Mouse (Mus musculus) heart, embryonic 12.5 days (tissue): ENCODE results near the gene Gprc5c. TPM values are rescaled to one million over a fixed set of nuclear protein-coding genes. Genes with fewer than 3 reads are reported as not detected.

Experiments
- ATAC-seq: fragments of 200-750 bp; cut with Nextera tagmentation; 2 replicates; pipeline ENCODE4 v1.8.0; 2017; ENCODE audit warnings: moderate TSS enrichment, moderate library complexity; ENCODE audit not compliant: insufficient number of reproducible peaks, low FRiP score
- H3K27ac ChIP-seq: fragments of 300-500 bp; sonication (generic); 2 replicates; pipeline ENCODE4 v1.5.1; 2016; ENCODE audit warnings: mild to moderate bottlenecking, moderate library complexity; ENCODE audit not compliant: poor library complexity, severe bottlenecking
- H3K27me3 ChIP-seq: fragments of 300-500 bp; sonication (generic); replicated peaks from 2 replicates; pipeline ENCODE4 v1.6.1; 2016; ENCODE audit warnings: mild to moderate bottlenecking, moderate library complexity
- H3K36me3 ChIP-seq: fragments of 300-500 bp; sonication (generic); 2 replicates; pipeline ENCODE4 v1.6.1; 2016; ENCODE audit warnings: mild to moderate bottlenecking, moderate library complexity
- H3K4me1 ChIP-seq: fragments of 300-500 bp; sonication (generic); replicated peaks from 2 replicates; pipeline ENCODE4 v1.6.1; 2016; ENCODE audit warnings: mild to moderate bottlenecking
- H3K4me2 ChIP-seq: fragments of 300-500 bp; sonication (generic); 2 replicates; pipeline ENCODE4 v1.6.1; 2016; ENCODE audit warnings: mild to moderate bottlenecking, moderate library complexity
- H3K4me3 ChIP-seq: fragments of 300-500 bp; sonication (generic); 2 replicates; pipeline ENCODE4 v1.5.1; 2016; ENCODE audit warnings: mild to moderate bottlenecking
- H3K9ac ChIP-seq: fragments of 300-500 bp; sonication (generic); 2 replicates; pipeline ENCODE4 v1.6.1; 2016; ENCODE audit warnings: mild to moderate bottlenecking, moderate library complexity
- H3K9me3 ChIP-seq: fragments of 300-500 bp; sonication (generic); replicated peaks from 2 replicates; pipeline ENCODE4 v1.6.1; 2016; ENCODE audit warnings: mild to moderate bottlenecking, moderate library complexity
- WGBS: fragments of 180-500 bp; shearing (Covaris S2); methylation state at CpG from one replicate; pipeline ENCODE4 v1.1.7; 2016; 5-methylcytosine and 5-hydroxymethylcytosine counted together
- polyA plus RNA-seq: library from polyadenylated mRNA; unstranded; fragments of >200 nt; fragmentation: Nextera tagmentation; extraction: Ambion mirVana; gene quantifications from 2 replicates; pipeline ENCODE4 v1.2.1, GENCODE M21; 2016

Gene Gprc5c
- polyA plus RNA-seq, 1 experiment from 2014 or later: 26.6 TPM

- ATAC-seq: peak; percentile 74
- Histone ChIP-seq H3K4me1 (peaks cover 18% of the 10 kb centered on the region), H3K27ac (peak overlapping the region; percentile 91), H3K27me3 (no peaks in the 10 kb centered on the region), H3K9me3 (peaks cover 6% of the 10 kb centered on the region; the same call in 1 of the 2 replicates), H3K36me3 (no peaks in the 10 kb centered on the region), H3K4me2 (peak overlapping the region; percentile 37), H3K9ac (peak overlapping the region; percentile 47; the same call in 1 of the 2 replicates), H3K4me3 (no peak overlapping the region)
- WGBS: 5% methylated on average over 8 of the region's 8 CpGs
Measured at GRCm38 (mm10) chr11:114843818-114844463, 7.0 kb upstream of the Gprc5c start.

DNA sequence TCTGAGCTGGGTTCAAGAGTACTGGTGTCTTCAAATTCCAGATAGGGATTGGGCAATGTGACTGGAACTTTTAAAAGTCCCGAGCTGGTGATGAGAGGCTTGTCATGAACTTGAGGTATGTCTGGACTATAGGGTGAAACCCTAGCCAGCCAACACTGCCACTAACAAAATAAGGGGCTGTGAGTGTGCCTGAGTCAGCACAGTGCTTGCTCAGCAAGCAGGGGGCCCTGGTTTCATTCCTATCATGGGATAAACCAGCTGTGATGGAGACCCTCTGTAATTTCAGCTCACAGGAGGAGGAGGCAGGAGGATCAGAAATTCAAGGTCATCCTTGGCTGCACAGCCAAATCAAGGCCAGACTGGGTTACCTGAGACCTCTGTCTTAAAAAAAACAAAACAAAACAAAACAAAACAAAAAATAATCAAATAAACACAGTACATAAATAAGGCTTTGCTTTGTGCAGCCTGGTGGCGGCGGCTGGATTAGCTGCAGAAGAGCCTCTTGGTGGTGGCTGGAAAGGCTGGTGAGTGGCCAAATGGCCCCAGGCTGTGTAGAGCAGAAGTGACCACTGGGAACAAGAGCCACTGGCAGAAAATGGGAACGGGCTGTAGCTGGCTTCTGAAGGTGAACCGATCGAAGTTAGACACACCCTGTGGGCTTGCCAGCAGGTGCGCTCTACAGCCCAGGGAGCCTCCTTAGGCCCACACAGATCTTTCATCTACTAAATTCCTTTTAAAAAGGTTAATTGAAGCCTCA lies 6.3 kb upstream of the Gprc5c start:
- H3K4me1 ChIP-seq: peaks cover 20% of the 10 kb centered on the region
- 68% methylated on average over 7 of the region's 7 CpGs for WGBS
- peak overlapping the region; percentile 91 for H3K27ac ChIP-seq
- no peak for ATAC-seq
- peak overlapping the region; percentile 47; the same call in 1 of the 2 replicates for H3K9ac ChIP-seq
- peaks cover 6% of the 10 kb centered on the region; the same call in 1 of the 2 replicates for H3K9me3 ChIP-seq
- H3K4me2 ChIP-seq: peak overlapping the region; percentile 37
- H3K27me3 ChIP-seq: no peaks in the 10 kb centered on the region
- H3K36me3 ChIP-seq: no peaks in the 10 kb centered on the region
- H3K4me3 ChIP-seq: no peak overlapping the region

GRCm38 (mm10) chr11:114846336-114846735 lies 4.6 kb upstream of the Gprc5c start:
- no peak overlapping the region for H3K4me3 ChIP-seq
- H3K9ac ChIP-seq: no peak overlapping the region
- WGBS: 76% methylated on average over 4 of the region's 4 CpGs
- H3K4me2 ChIP-seq: no peak overlapping the region
- H3K36me3 ChIP-seq: no peaks in the 10 kb centered on the region
- no peak overlapping the region for H3K27ac ChIP-seq
- peaks cover 2% of the 10 kb centered on the region; the same call in 1 of the 2 replicates for H3K9me3 ChIP-seq
- ATAC-seq: no peak
- peaks cover 26% of the 10 kb centered on the region for H3K4me1 ChIP-seq
- no peaks in the 10 kb centered on the region for H3K27me3 ChIP-seq

GRCm38 (mm10) chr11:114847008-114847407 lies 3.9 kb upstream of the Gprc5c start:
- Histone ChIP-seq H3K36me3 (no peaks in the 10 kb centered on the region), H3K27me3 (no peaks in the 10 kb centered on the region), H3K9ac (no peak overlapping the region), H3K4me2 (no peak overlapping the region), H3K4me3 (no peak overlapping the region), H3K27ac (no peak overlapping the region), H3K9me3 (no peaks in the 10 kb centered on the region), H3K4me1 (peaks cover 26% of the 10 kb centered on the region)
- WGBS: 84% methylated on average over 5 of the region's 5 CpGs
- no peak for ATAC-seq

- Histone ChIP-seq H3K4me2 (no peak overlapping the region), H3K9ac (no peak overlapping the region), H3K27me3 (no peaks in the 10 kb centered on the region), H3K36me3 (no peaks in the 10 kb centered on the region), H3K9me3 (no peaks in the 10 kb centered on the region), H3K4me1 (peaks cover 24% of the 10 kb centered on the region), H3K27ac (no peak overlapping the region), H3K4me3 (no peak overlapping the region)
- 19% methylated on average over 2 of the region's 2 CpGs for WGBS
- no peak for ATAC-seq
Measured at GRCm38 (mm10) chr11:114849572-114849971, 1.4 kb upstream of the Gprc5c start.

DNA sequence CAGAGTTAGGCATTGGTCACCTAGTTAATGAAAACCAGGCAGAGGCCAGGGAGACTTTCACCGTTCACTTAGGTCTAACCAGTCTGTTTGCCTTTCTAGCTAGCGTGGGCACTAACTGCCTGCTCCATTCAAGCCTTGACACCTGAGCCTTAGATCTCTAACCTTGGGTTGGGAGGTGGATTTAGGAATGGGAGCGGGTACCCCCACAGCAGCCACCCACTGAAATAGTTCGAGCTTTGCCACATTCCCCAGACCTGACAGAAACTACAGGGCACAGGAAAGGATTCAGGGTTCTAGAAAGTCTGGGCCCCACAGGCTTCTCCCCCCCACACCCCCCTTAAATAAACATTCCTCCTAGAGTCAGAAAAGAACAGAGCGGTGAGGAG lies 893 bp upstream of the Gprc5c start:
- H3K9ac ChIP-seq: 0 out of 2 replicates have a peak overlapping the region, but pooled peaks have one; percentile 88
- peaks cover 19% of the 10 kb centered on the region for H3K4me1 ChIP-seq
- peak overlapping the region; percentile 92 for H3K4me2 ChIP-seq
- ATAC-seq: no peak
- H3K27ac ChIP-seq: no peak overlapping the region
- peak overlapping the region; percentile 74 for H3K4me3 ChIP-seq
- no peaks in the 10 kb centered on the region for H3K9me3 ChIP-seq
- no peaks in the 10 kb centered on the region for H3K27me3 ChIP-seq
- WGBS: 37% methylated on average over 5 of the region's 5 CpGs
- no peaks in the 10 kb centered on the region for H3K36me3 ChIP-seq

DNA sequence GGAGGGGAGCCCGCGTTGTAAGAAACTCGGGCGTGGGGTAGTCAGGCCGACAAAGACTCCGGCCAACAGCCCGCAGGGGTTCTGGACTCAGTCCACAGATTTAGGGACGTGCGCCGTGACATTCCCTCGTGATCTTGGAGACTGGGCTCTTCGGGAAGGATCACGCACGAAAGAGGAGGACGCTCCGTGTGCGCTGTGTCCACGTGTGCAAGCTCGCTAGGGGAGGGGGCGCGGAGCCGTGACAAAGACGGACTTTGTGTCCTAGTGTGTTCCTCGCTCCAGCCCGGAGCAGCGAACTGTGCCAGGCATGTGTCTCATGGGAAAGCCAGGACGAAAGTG lies 286 bp downstream of the Gprc5c start:
- Histone ChIP-seq H3K27ac (peak overlapping the region; percentile 79; the same call in 1 of the 2 replicates), H3K27me3 (no peaks in the 10 kb centered on the region), H3K4me1 (peaks cover 19% of the 10 kb centered on the region), H3K4me3 (peak overlapping the region; percentile 74), H3K36me3 (no peaks in the 10 kb centered on the region), H3K9ac (peak overlapping the region; percentile 88), H3K9me3 (no peaks in the 10 kb centered on the region), H3K4me2 (peak overlapping the region; percentile 92)
- 1% methylated on average over 27 of the region's 27 CpGs for WGBS
- peak; percentile 13 for ATAC-seq

GRCm38 (mm10) chr11:114851608-114852310 lies 807 bp downstream of the Gprc5c start:
- H3K4me3 ChIP-seq: peak overlapping the region; percentile 74
- H3K27ac ChIP-seq: peak overlapping the region; percentile 79
- peak; percentile 56 for ATAC-seq
- H3K9me3 ChIP-seq: no peaks in the 10 kb centered on the region
- H3K4me2 ChIP-seq: peak overlapping the region; percentile 92
- H3K27me3 ChIP-seq: no peaks in the 10 kb centered on the region
- WGBS: under 1% methylated on average over 64 of the region's 65 CpGs
- H3K4me1 ChIP-seq: peaks cover 19% of the 10 kb centered on the region
- peak overlapping the region; percentile 88 for H3K9ac ChIP-seq
- H3K36me3 ChIP-seq: no peaks in the 10 kb centered on the region

DNA sequence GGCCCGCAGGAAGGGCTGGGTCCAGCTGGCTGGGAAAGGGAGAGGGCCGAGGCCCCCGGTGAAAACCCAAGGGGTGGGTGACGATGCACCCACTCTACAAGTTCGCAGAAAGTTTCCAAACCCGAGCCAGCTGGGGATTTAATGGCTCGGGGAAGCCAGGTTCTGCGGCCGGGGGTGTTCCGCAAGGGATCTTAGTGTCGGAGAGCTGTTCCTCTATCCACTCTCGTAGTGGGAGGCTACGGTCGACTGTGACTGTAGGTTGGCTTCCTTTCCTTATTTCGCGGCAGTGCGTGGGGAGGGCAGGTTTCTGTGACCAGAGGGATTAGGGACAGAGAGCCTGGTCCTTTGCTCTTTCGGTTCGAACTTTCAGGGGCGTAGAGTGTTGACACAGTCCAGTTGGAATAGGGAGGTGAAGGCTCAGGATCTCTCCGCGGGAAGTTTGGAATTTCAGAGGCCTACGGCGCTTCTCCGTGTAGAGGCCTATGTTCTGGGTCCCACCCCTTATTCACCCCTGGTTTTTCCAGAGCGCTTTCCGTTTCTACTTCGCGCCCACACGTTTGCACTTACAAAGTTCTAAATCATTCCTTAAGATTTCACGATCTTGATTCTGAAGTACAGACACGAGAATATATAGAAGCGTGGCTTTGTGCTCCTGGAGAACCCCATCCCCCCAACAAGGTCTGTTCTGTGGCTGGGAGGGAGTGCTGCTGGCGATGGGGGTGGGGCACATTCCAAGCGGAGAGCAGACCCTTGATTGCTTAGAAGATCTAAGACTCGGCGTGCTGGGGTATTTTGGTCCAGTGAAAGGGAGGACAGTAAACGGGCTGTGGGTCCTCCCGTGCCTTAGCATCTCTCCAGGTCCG lies 1.6 kb downstream of the Gprc5c start:
- under 1% methylated on average over 40 of the region's 40 CpGs for WGBS
- H3K27ac ChIP-seq: peak overlapping the region; percentile 79
- H3K4me3 ChIP-seq: peak overlapping the region; percentile 74
- H3K9me3 ChIP-seq: no peaks in the 10 kb centered on the region
- peaks cover 19% of the 10 kb centered on the region for H3K4me1 ChIP-seq
- peak overlapping the region; percentile 92 for H3K4me2 ChIP-seq
- peak overlapping the region; percentile 88 for H3K9ac ChIP-seq
- no peaks in the 10 kb centered on the region for H3K36me3 ChIP-seq
- 0 out of 2 replicates have a peak, but pooled peaks have one; percentile 0 for ATAC-seq
- H3K27me3 ChIP-seq: no peaks in the 10 kb centered on the region

- 12% methylated on average over 7 of the region's 7 CpGs for WGBS
- H3K27me3 ChIP-seq: no peaks in the 10 kb centered on the region
- no peaks in the 10 kb centered on the region for H3K36me3 ChIP-seq
- H3K27ac ChIP-seq: peak overlapping the region; percentile 79
- H3K9me3 ChIP-seq: no peaks in the 10 kb centered on the region
- H3K4me1 ChIP-seq: peaks cover 19% of the 10 kb centered on the region
- peak overlapping the region; percentile 92 for H3K4me2 ChIP-seq
- H3K9ac ChIP-seq: peak overlapping the region; percentile 88
- H3K4me3 ChIP-seq: peak overlapping the region; percentile 74
- 0 out of 2 replicates have a peak, but pooled peaks have one; percentile 10 for ATAC-seq
Measured at GRCm38 (mm10) chr11:114853174-114853838, 2.4 kb downstream of the Gprc5c start.
